Mouse (Mus musculus) heart, postnatal 0 days (tissue): ENCODE measurements around the gene Colq. TPM values are rescaled to one million over a fixed set of nuclear protein-coding genes. Genes with fewer than 3 reads are reported as not detected.
A peak's percentile ranks its signal among the peaks of the same experiment; 100 is the strongest.

Experiments
- ATAC-seq: fragments of 200-750 bp; cut with Nextera tagmentation; 2 replicates; pipeline ENCODE4 v1.8.0; 2017; ENCODE audit warnings: low read depth, moderate number of reproducible peaks, moderate library complexity; ENCODE audit not compliant: insufficient read depth
- DNase-seq: peaks from one replicate; pipeline ENCODE4 v3.0.0-alpha.2; 2016; ENCODE audit warnings: low spot score
- H3K27ac ChIP-seq: fragments of 300-500 bp; sonication (generic); 2 replicates; pipeline ENCODE4 v1.5.1; 2014; ENCODE audit warnings: low read depth, mild to moderate bottlenecking
- H3K27me3 ChIP-seq: fragments of 300-500 bp; sonication (generic); 2 replicates; pipeline ENCODE4 v1.6.1; 2014; ENCODE audit warnings: low read length, mixed read lengths; ENCODE audit not compliant: control insufficient read depth, insufficient read depth
- H3K36me3 ChIP-seq: fragments of 300-500 bp; sonication (generic); replicated peaks from 2 replicates; pipeline ENCODE4 v1.6.1; 2014; ENCODE audit warnings: low read length, mixed read lengths; ENCODE audit not compliant: control insufficient read depth, insufficient read depth
- H3K4me1 ChIP-seq: fragments of 300-500 bp; sonication (generic); 2 replicates; pipeline ENCODE4 v1.6.1; 2014; ENCODE audit warnings: antibody characterized with exemption; ENCODE audit not compliant: control insufficient read depth, insufficient read depth
- H3K4me2 ChIP-seq: fragments of 300-500 bp; sonication (generic); 2 replicates; pipeline ENCODE4 v1.6.1; 2014; ENCODE audit warnings: low read depth, mild to moderate bottlenecking, low read length, moderate library complexity
- H3K4me3 ChIP-seq: fragments of 300-500 bp; sonication (generic); 2 replicates; pipeline ENCODE4 v1.5.1; 2014; ENCODE audit warnings: low read depth, low read length
- H3K9ac ChIP-seq: fragments of 300-500 bp; sonication (generic); replicated peaks from 2 replicates; pipeline ENCODE4 v1.6.1; 2014; ENCODE audit warnings: low read depth, low read length, mixed read lengths
- H3K9me3 ChIP-seq: fragments of 300-500 bp; sonication (generic); replicated peaks from 2 replicates; pipeline ENCODE4 v1.6.1; 2016; ENCODE audit warnings: low read length; ENCODE audit not compliant: control insufficient read depth
- CTCF ChIP-seq: IDR thresholded peaks from 2 replicates; pipeline ENCODE4 v1.5.1; 2016; ENCODE audit warnings: antibody characterized with exemption, control low read depth, low read depth
- EP300 ChIP-seq: IDR thresholded peaks from 2 replicates; pipeline ENCODE4 v1.6.1; 2016; ENCODE audit warnings: antibody characterized with exemption, low read depth
- WGBS: fragments of 180-500 bp; shearing (Covaris S2); extraction: QIAGEN DNeasy Blood & Tissue Kit; methylation state at CpG from one replicate; pipeline ENCODE4 v1.1.7; 2014; 5-methylcytosine and 5-hydroxymethylcytosine counted together
- polyA plus RNA-seq: library from polyadenylated mRNA; unstranded; fragments of >200 nt; fragmentation: Nextera tagmentation; extraction: Ambion mirVana; gene quantifications from 2 replicates; pipeline ENCODE4 v1.2.1, GENCODE M21; 2015
- total RNA-seq: library from RNA; depleted of rRNA; stranded (reverse); fragments of >200 nt; gene quantifications from 2 replicates; pipeline ENCODE4 v1.2.3, GENCODE M21; 2014; ENCODE audit warnings: low replicate concordance

The Colq gene
- total and polyA plus RNA-seq, 2 experiments from 2014 or later = 7.5 to 13.8 TPM

DNA sequence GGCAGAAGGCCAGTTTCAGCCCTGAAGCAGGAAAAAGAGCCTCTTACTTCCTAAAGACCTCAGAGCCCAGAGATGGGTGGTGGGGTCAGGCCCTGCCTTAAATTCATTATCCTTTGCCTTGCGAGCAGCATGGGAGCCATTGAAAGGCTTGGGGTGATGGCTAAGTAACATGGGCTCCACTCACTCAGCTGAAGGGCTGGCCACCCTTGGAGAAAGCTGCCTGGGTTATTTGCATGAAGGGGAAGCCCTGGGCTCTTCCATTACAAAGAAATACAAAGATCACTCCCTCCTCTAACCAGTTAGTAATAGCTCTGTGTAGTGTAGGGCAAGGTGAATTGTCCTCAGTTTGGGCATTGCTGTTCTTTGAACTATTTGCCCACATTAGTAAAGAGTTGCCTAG, 91.6 kb downstream of the Colq start:
- Histone ChIP-seq H3K36me3 (peaks cover 58% of the 10 kb centered on the region), H3K9ac (no peak overlapping the region), H3K4me2 (no peak overlapping the region), H3K27me3 (no peaks in the 10 kb centered on the region), H3K4me3 (no peak overlapping the region), H3K27ac (no peak overlapping the region), H3K4me1 (peaks cover 17% of the 10 kb centered on the region; the same call in 1 of the 2 replicates), H3K9me3 (no peaks in the 10 kb centered on the region)
- DNase-seq (no peak), ATAC-seq (no peak)
- WGBS = 89% methylated on average over 1 of the region's 1 CpGs
- no peak for TF ChIP-seq CTCF
- TF ChIP-seq EP300 = no peak

DNA sequence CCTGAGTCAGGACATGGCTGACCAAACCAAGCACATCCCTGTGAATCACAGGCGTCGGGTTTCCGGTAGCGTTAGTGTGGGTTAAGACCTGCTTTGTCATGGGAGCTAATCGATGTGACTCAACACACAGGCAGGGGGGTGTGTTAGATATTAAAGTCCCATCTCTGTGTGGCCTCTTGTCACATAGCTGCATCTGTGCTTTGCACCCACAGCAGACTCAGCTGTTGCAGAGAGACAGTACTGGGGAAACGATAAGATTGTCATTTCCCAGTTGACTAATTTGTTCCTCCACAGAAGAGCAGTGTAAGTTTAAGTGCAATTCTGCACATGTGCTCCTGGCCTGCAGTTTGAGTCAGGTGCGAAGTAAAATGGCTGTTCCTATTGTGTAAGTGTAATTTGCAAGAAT, 94.9 kb downstream of the Colq start:
- TF ChIP-seq CTCF = no peak
- no peak for TF ChIP-seq EP300
- DNase-seq (no peak), ATAC-seq (no peak)
- Histone ChIP-seq H3K36me3 (peaks cover 46% of the 10 kb centered on the region), H3K4me2 (peak overlapping the region; percentile 72), H3K4me1 (peaks cover 25% of the 10 kb centered on the region), H3K27me3 (no peaks in the 10 kb centered on the region), H3K9me3 (no peaks in the 10 kb centered on the region), H3K9ac (peak overlapping the region; percentile 94; the same call in 1 of the 2 replicates), H3K27ac (no peak overlapping the region), H3K4me3 (peak overlapping the region; percentile 95)
- WGBS = 43% methylated on average over 7 of the region's 7 CpGs

DNA sequence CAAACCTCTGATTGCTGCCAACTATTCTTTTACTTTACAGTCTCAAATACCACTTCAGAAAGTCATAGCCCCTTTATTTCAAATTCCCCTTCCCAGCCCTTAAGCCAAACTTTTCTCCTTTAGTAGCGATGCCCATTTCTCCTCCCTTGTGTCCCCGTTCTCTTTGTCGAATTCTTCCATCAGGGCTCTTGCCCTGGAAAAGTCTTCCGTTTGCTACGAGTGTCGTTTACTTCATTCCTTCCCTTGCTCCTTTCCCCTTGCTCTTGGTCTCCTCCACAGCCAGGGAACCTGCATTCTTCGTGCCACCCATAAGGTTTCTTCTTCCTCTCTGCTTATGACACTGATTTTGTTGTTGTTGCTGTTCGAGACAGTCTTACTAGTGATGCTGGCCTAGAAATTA, 95.6 kb downstream of the Colq start:
- TF ChIP-seq EP300 = no peak
- no peak for TF ChIP-seq CTCF
- peaks cover 39% of the 10 kb centered on the region for H3K36me3 ChIP-seq
- H3K4me1 ChIP-seq = peaks cover 25% of the 10 kb centered on the region
- peak overlapping the region; percentile 95 for H3K4me3 ChIP-seq
- peak overlapping the region; percentile 72 for H3K4me2 ChIP-seq
- H3K9ac ChIP-seq = peak overlapping the region; percentile 94
- WGBS = 2% methylated on average over 8 of the region's 8 CpGs
- no peaks in the 10 kb centered on the region for H3K9me3 ChIP-seq
- no peaks in the 10 kb centered on the region for H3K27me3 ChIP-seq
- no peak for DNase-seq
- no peak for ATAC-seq
- H3K27ac ChIP-seq = peak overlapping the region; percentile 91

DNA sequence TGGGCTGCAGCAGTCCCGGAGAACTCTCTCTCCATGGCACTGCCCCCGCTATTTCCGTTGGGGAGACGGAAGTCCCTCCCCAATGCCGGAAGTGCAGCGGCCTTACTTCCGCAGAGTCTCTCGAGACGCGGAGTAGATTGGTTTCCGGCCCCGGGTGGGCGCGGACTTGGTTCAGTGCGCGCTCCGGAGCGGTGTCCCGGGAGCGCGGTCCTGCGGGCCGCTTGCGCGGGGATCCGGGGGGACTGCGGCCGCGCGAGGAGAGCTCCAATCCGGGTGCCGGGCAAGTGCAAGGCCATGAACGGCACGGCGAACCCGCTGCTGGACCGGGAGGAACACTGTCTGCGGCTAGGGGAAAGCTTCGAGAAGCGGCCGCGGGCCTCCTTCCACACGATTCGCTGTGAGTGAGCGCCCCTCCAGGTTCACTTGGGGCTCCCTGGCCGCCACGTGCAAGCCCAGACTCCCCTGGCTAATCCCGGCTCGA, 96.1 kb downstream of the Colq start, which contains the start of gene Mettl6:
Mettl6 (minus strand) TSS at position 66 of the 481 bp plus-strand sequence.
- H3K27me3 ChIP-seq = no peaks in the 10 kb centered on the region
- under 1% methylated on average over 49 of the region's 49 CpGs for WGBS
- peak within 1 kb of the TSS; percentile 91 for H3K27ac ChIP-seq
- peak; percentile 90 for DNase-seq
- ATAC-seq = peak; percentile 94
- peak within 1 kb of the TSS; percentile 94 for H3K9ac ChIP-seq
- peak within 1 kb of the TSS; percentile 72 for H3K4me2 ChIP-seq
- peaks cover 25% of the 10 kb centered on the region for H3K4me1 ChIP-seq
- TF ChIP-seq CTCF (no peak), EP300 (0 out of 2 replicates have a peak, but pooled peaks have one; percentile 31)
- H3K4me3 ChIP-seq = peak within 1 kb of the TSS; percentile 95
- no peaks in the 10 kb centered on the region for H3K9me3 ChIP-seq
- peaks cover 37% of the 10 kb centered on the region for H3K36me3 ChIP-seq

DNA sequence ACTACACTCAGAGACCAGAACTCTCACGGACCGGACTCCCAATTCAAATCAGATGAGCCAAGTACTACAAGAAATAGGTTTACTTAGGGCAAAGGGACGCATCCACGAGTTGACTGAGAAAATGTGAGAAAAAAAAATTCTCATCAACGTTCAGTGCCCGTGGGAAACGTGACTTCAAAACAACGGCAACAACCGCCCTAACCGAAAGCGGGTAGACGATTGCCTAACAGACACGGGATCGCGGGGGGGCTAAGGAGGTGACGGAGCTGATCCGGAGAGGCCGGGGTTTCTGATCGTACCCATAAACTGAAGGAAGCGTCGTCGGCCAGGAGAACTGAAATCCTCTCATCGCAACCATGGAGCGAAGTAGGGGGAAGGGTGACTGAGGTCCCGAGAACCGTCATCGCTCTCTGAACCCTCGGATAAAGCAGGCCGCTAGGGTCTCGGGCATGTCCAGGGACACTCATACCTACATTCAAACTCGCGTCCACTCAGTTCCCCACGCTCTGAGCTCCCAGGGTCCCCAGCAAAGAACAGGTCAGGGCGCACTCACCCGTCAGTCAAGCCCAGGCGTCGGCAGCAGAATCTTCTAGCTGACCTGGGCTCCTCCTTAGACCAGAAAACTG, 96.7 kb downstream of the Colq start, which contains the start of gene Eaf1:
Eaf1 (plus strand) TSS at position 51 of the 626 bp plus-strand sequence.
- ATAC-seq (peak; percentile 34), DNase-seq (peak; percentile 12)
- TF ChIP-seq EP300 (peak; percentile 5; the same call in 1 of the 2 replicates), CTCF (no peak)
- peak within 1 kb of the TSS; percentile 94 for H3K9ac ChIP-seq
- H3K4me3 ChIP-seq = peak within 1 kb of the TSS; percentile 95
- under 1% methylated on average over 37 of the region's 37 CpGs for WGBS
- peaks cover 33% of the 10 kb centered on the region for H3K36me3 ChIP-seq
- H3K27me3 ChIP-seq = no peaks in the 10 kb centered on the region
- H3K4me1 ChIP-seq = peaks cover 25% of the 10 kb centered on the region
- H3K4me2 ChIP-seq = peak within 1 kb of the TSS; percentile 72
- H3K27ac ChIP-seq = peak within 1 kb of the TSS; percentile 91
- no peaks in the 10 kb centered on the region for H3K9me3 ChIP-seq
